Mouse (Mus musculus) fat pad, adult 2 months (tissue): ENCODE measurements around the gene Gm10320.

Source experiments
- DNase-seq: peaks from one replicate; pipeline ENCODE4 v3.0.0-alpha.2; 2011; ENCODE audit warnings: low read depth, low spot score; ENCODE audit errors: extremely low read depth

Gene Gm10320

GRCm38 (mm10) chr13:98491909-98492308, at the start of gene Gm10320:
Gene Gm10320 (minus strand): TSS chr13:98492001.
- DNase-seq: no peak

DNA sequence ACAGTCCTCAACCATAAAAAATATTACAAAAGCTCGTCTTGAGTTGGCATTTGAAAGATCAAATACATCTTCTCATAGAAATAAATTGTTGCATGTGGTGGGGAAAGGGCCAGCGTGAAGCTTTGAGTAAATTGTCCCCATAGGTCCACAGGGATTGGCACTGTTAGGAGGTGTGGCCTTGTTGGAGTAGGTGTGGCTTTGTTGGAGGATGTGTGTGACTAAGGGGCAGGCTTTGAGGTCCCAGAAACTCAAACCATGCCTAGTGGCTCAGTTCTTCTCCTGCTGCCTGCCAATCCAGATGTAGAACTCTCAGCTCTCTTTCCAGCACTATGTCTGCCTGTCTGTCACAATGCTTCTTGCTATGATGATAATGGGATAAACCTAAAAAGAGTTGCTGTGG, 49.8 kb upstream of the Gm10320 start:
- DNase-seq: no peak

GRCm38 (mm10) chr13:98540206-98540605, 48.4 kb upstream of the Gm10320 start:
- DNase-seq: no peak

DNA sequence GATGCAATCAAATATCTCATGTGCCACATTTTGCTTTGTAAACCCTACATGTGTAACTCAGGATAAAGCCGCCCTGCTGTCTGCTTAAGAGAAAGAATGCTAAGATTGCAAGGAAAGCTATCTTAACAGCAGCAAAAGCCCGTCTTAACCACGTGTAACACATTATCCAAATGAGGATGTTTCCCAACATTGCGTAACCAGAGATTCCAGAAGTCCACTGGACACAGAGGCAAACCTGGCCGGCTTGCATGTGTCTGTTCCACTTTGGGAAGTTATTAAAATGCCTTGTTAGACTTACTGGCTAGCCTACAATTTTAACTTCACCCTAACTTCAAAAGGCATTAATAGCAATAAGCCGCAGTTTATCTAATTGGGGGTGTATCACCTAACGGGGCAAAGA, 47.5 kb upstream of the Gm10320 start:
- DNase-seq: no peak

DNA sequence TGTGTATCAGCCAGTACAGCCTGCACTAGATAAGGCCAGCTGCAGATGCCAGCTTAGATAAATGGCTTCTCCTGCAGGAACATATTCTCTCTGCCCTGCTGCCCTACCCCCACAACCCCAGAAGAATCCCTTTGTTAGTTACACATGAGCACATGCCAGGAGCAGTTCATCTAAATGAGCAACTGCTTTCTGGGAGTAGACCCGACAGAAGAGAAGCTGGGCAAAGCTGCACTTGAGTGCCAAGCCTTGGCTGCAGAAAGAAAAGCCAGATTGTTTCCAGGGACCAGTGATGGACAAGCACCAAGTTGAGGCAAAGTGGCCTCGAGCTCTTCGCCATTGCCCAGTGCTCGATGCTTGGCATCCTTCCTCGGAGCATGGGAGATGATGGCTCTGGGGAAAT, 46.8 kb upstream of the Gm10320 start:
- no peak for DNase-seq

- DNase-seq: no peak
Observed at GRCm38 (mm10) chr13:98534913-98535262, 43.1 kb upstream of the Gm10320 start.

DNA sequence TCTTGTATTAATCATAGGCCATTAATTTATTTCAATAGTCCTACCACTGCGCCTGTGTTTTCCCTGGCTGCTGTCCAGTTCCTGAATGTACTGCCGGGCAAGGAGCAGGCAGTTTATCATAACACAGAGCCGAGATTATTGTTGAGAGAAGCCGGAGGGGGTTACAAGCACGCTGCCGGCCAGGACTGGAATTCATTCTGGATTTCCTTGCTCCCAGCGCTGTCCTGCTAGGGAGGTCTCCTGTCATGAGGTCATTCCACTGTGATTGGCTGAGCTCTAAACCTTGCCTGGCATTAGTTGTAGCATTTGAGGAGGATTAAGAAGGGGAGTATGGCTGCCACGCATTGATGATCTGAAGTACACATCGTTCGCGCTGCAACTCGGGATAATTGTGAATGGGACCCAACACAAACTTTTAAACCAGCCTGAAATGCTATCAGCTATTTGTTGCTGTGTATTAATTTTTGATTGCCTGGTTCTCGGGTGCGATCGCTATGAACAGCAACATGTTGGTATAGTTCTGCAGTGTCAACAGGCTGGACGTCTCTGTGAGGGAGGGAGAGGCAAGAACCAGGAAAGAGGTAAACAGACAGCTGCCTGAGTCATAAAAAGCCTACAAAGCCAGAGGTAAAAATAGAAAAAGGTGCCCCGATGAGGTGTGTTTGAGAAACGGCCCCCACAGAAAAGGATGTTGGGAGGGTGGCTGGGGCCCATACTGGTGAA, 42.5 kb upstream of the Gm10320 start:
- no peak for DNase-seq

DNA sequence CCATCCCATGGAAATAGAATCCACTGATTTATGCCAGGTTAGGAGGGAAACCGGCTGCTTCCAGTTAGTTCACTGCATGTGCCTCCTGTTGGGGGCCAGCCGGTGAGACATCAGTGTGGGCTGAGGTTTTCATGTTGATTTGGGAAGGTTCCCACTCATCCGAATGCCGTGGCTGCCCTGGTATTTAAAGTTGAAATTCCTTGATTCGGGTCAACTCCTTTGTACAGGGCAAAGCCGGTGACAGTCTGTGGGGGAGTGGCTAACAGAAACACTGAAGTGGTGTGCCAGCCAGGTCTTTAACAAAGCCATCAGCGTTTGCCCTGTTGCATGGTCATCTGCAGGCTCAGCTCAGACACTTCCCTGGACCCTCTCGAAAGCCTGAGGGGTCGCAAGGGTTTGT, 41.6 kb upstream of the Gm10320 start:
- DNase-seq: no peak

GRCm38 (mm10) chr13:98532699-98533375, 41.0 kb upstream of the Gm10320 start:
- no peak for DNase-seq

DNA sequence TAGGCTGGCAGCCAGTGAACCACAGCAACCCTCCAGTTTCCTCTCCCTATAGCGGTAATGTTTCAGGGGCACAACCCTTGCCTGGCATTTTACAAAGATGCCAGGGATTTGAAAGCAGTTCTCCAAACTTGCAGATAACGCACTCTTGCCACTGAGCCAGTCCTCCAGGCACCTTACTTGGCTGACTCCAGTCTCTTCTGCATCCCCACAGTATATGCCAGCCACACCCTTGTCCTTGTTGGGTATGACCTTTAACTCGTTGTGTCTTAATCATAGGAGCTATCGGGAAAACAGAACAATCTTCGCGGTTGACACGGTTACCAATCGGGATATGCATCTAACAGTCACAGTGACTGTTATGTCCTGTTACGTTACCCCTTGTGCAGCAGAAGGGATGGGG, 40.2 kb upstream of the Gm10320 start:
- no peak for DNase-seq

DNA sequence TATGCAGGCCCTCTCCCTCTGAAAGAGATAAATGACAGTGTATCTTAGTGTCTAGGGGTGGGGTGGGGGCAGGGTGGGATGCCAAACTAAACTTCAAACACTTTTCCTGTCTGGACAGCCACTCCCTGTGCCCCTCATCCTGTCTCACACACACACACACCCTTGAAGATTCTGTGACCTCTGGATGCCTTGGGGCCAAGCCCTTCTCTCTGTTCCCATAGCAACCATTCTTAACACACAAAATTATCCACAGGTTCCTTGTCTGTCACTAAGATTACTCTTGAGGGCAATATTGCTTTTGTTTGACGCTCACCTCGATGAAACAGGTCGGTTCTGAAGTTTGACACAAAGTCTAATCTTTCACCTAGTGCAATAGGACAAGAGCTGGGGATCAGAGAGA, 39.5 kb upstream of the Gm10320 start:
- no peak for DNase-seq

DNA sequence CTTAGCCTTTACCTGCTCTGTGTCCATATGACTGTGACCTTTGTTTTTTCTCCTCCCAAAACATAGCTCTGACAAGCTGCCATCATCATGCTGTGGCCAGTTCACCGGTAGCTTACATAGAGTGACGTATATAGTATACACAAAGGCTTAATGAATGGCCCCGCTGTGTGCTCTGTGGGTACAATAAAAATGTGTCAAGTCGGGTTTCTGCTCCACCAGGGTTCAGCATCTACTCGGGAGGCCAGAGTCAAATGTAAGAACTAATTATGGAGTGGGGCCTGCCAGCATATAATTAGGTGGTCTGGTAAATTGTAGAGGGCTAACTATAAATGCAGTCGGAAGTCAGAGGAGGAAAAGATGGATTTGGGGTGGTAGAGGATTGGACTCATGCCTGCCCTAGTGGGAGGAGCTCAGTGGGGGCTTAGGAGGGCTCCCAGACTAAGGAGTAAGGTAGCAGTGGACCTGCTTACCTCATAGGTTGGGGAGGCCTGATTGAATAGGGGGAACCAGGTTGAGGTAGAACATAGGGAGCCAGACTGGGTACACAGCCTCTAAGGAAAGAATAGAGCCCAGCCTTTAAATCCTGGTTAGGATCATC, 32.0 kb upstream of the Gm10320 start:
- DNase-seq: no peak

DNA sequence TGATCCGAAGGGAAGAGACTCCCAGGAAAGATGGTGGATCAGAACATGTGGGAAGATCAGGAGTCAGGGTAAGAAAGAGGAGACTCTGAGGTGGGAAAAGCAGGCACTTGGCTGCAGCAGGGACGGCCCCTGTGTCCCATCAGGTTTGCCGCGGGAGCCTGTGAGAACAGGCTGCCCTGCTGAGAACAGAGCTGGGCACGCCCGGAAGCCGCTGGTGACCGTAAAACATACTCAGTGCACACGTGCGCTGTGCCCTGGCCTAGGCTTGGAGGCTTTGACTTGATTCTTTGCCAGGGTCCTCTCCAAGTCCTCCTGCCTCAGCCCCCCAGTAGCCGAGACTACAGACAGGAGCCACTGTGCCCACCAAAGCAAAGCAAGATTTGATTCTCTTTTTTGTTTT, 26.5 kb upstream of the Gm10320 start:
- DNase-seq: no peak

DNA sequence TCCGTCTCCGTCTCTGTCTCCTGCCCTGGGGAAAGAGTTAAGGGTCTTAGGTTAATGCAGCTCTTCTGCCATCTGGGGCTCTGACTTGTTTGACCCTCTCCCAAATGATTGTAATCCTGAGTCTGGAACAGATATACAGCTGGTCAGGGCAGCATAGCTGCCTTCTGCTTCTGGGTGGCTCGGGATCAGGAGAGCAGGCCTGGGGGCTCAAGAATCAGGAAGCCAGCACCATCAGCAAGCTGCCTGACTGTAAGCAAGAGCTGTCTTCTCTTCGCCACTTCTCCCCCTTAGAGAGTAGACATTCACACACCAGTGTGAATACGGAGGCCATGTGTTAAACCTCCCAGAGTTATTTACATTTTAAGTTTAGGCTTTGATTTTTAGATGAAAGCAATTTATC, 25.9 kb upstream of the Gm10320 start:
- DNase-seq: no peak

GRCm38 (mm10) chr13:98516985-98517384, 25.2 kb upstream of the Gm10320 start:
- DNase-seq: no peak

DNA sequence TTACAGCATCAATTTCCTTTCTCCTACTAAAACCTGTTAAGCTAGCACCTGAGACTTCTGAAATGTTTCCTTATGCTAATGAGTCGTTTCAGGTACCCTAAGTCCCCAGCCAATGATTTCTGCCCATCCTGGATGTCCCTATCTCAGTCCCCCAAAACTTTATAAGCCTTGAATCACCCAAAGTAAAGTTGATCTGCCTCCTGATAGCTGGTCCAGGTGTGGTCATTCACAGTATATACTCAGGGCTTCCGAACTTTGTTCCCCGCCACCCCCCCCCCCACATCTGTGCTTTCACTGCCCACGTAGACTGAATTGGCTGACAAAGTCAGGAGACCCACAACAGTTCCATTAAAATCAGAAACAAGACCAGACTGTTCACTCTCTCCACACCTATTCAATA, 20.3 kb upstream of the Gm10320 start:
- DNase-seq: no peak

DNA sequence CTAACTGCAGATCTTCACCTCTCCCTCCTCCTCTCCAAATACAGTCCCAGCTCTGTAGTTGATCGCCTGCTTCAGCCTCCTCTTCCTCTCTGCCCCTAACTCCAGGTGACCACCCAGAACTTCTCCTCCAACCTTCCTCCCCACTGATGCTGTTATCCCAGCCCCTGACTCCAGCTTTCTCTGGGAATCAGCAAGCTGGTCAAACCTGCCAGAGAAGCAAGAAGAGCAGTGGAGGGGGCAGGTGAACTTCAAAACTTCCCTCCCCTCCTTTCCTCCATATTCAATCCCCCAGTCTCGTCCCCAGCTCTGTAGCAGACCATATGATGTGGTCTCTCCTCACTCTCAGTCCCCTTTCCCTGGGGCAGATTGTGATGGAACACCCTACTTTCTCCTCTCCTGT, 15.9 kb upstream of the Gm10320 start:
- no peak for DNase-seq

- no peak for DNase-seq
Observed at GRCm38 (mm10) chr13:98506496-98506895, 14.7 kb upstream of the Gm10320 start.

GRCm38 (mm10) chr13:98505989-98506388, 14.2 kb upstream of the Gm10320 start:
- no peak for DNase-seq

DNA sequence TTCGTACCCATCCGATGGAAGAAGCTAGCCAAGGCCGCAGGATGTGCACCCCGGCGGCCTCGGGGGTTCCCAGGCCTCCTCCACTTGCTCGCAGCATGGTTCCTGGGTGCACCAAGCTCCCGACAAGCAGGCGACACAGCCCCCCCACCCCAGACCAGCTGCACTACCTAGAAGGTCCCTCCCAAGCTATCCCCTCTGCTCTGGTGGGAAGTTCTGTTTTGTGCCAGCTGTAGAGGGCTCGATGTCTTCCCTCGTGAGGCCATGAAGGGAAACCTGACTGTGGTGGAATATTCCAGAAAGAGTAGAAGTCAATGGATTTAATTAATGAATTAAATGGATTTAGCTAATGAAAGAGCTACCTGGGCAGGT, 13.7 kb upstream of the Gm10320 start:
- no peak for DNase-seq

- no peak for DNase-seq
Observed at GRCm38 (mm10) chr13:98504661-98505488, 13.1 kb upstream of the Gm10320 start.

- no peak for DNase-seq
Observed at GRCm38 (mm10) chr13:98504181-98504660, 12.4 kb upstream of the Gm10320 start.
